Mouse (Mus musculus) kidney, embryonic 14.5 days (tissue): ENCODE data around the gene Wdr20. TPM values are rescaled to one million over a fixed set of nuclear protein-coding genes. Genes with fewer than 3 reads are reported as not detected.

ENCODE experiments used
- ATAC-seq: fragments of 200-750 bp; cut with Nextera tagmentation; 2 replicates; pipeline ENCODE4 v1.8.0; 2017; ENCODE audit warnings: moderate number of reproducible peaks, mild to moderate bottlenecking, moderate TSS enrichment, moderate library complexity; ENCODE audit not compliant: low FRiP score, low TSS enrichment
- H3K27ac ChIP-seq: fragments of 300-500 bp; sonication (generic); 2 replicates; pipeline ENCODE4 v1.5.1; 2014; ENCODE audit warnings: low read depth, mild to moderate bottlenecking, low read length, moderate library complexity, mixed read lengths
- H3K27me3 ChIP-seq: fragments of 300-500 bp; sonication (generic); 2 replicates; pipeline ENCODE4 v1.6.1; 2014; ENCODE audit warnings: mild to moderate bottlenecking, low read length; ENCODE audit not compliant: control insufficient read depth, insufficient read depth
- H3K36me3 ChIP-seq: fragments of 300-500 bp; sonication (generic); 2 replicates; pipeline ENCODE4 v1.6.1; 2014; ENCODE audit warnings: low read length, mixed read lengths; ENCODE audit not compliant: control insufficient read depth, insufficient read depth
- H3K4me1 ChIP-seq: fragments of 300-500 bp; sonication (generic); 2 replicates; pipeline ENCODE4 v1.6.1; 2014; ENCODE audit warnings: low read length, mixed read lengths; ENCODE audit not compliant: control insufficient read depth, insufficient read depth
- H3K4me2 ChIP-seq: fragments of 300-500 bp; sonication (generic); replicated peaks from 2 replicates; pipeline ENCODE4 v1.6.1; 2014; ENCODE audit warnings: low read depth, mild to moderate bottlenecking, low read length
- H3K4me3 ChIP-seq: fragments of 300-500 bp; sonication (generic); 2 replicates; pipeline ENCODE4 v1.5.1; 2014; ENCODE audit warnings: mild to moderate bottlenecking, low read length
- H3K9ac ChIP-seq: fragments of 300-500 bp; sonication (generic); 2 replicates; pipeline ENCODE4 v1.6.1; 2014; ENCODE audit warnings: low read depth, mild to moderate bottlenecking, low read length, moderate library complexity
- H3K9me3 ChIP-seq: fragments of 300-500 bp; sonication (generic); 2 replicates; pipeline ENCODE4 v1.6.1; 2016; ENCODE audit warnings: low read length; ENCODE audit not compliant: control insufficient read depth
- WGBS: fragments of 180-500 bp; shearing (Covaris S2); extraction: QIAGEN DNeasy Blood & Tissue Kit; methylation state at CpG from one replicate; pipeline ENCODE4 v1.1.7; 2014; 5-methylcytosine and 5-hydroxymethylcytosine counted together
- polyA plus RNA-seq: library from polyadenylated mRNA; unstranded; fragments of >200 nt; fragmentation: Nextera tagmentation; extraction: Ambion mirVana; gene quantifications from 2 replicates; pipeline ENCODE4 v1.2.1, GENCODE M21; 2014

Wdr20 gene
- polyA plus RNA-seq, 1 experiment from 2014 or later: 24.5 TPM

GRCm38 (mm10) chr12:110764531-110764930 is 26.8 kb downstream of the Wdr20 start:
- no peak overlapping the region for H3K4me2 ChIP-seq
- ATAC-seq: no peak
- no peaks in the 10 kb centered on the region for H3K27me3 ChIP-seq
- H3K4me1 ChIP-seq: no peaks in the 10 kb centered on the region
- no peak overlapping the region for H3K27ac ChIP-seq
- no peak overlapping the region for H3K4me3 ChIP-seq
- WGBS: 78% methylated on average over 5 of the region's 5 CpGs
- H3K9me3 ChIP-seq: no peaks in the 10 kb centered on the region
- no peak overlapping the region for H3K9ac ChIP-seq
- H3K36me3 ChIP-seq: no peaks in the 10 kb centered on the region

- no peak overlapping the region for H3K9ac ChIP-seq
- H3K4me2 ChIP-seq: no peak overlapping the region
- H3K27ac ChIP-seq: no peak overlapping the region
- no peaks in the 10 kb centered on the region for H3K9me3 ChIP-seq
- H3K36me3 ChIP-seq: no peaks in the 10 kb centered on the region
- no peaks in the 10 kb centered on the region for H3K27me3 ChIP-seq
- no peak overlapping the region for H3K4me3 ChIP-seq
- no peak for ATAC-seq
- no peaks in the 10 kb centered on the region for H3K4me1 ChIP-seq
These were observed 30.8 kb downstream of the Wdr20 start for GRCm38 (mm10) chr12:110768562-110768961.

- no peak overlapping the region for H3K4me2 ChIP-seq
These were observed 32.0 kb downstream of the Wdr20 start for GRCm38 (mm10) chr12:110769660-110770297.

GRCm38 (mm10) chr12:110770479-110771247 is 32.9 kb downstream of the Wdr20 start:
- no peak overlapping the region for H3K27ac ChIP-seq
- H3K9ac ChIP-seq: no peak overlapping the region
- peaks cover under 1% of the 10 kb centered on the region; the same call in 1 of the 2 replicates for H3K4me1 ChIP-seq
- WGBS: 93% methylated on average over 10 of the region's 10 CpGs
- no peak overlapping the region for H3K4me2 ChIP-seq
- H3K9me3 ChIP-seq: no peaks in the 10 kb centered on the region
- H3K27me3 ChIP-seq: no peaks in the 10 kb centered on the region
- H3K36me3 ChIP-seq: no peaks in the 10 kb centered on the region
- ATAC-seq: no peak
- H3K4me3 ChIP-seq: no peak overlapping the region

More at GRCm38 (mm10) chr12:110769660-110770297, 32.0 kb downstream of the Wdr20 start:
- no peak overlapping the region for H3K27ac ChIP-seq
- ATAC-seq: no peak
- no peaks in the 10 kb centered on the region for H3K36me3 ChIP-seq
- H3K9ac ChIP-seq: no peak overlapping the region
- H3K4me1 ChIP-seq: no peaks in the 10 kb centered on the region
- WGBS: 55% methylated on average over 6 of the region's 6 CpGs
- H3K27me3 ChIP-seq: no peaks in the 10 kb centered on the region
- no peaks in the 10 kb centered on the region for H3K9me3 ChIP-seq
- H3K4me3 ChIP-seq: no peak overlapping the region

- ATAC-seq: no peak
- H3K4me2 ChIP-seq: no peak overlapping the region
- no peak overlapping the region for H3K4me3 ChIP-seq
- WGBS: 94% methylated on average over 6 of the region's 6 CpGs
- H3K9me3 ChIP-seq: no peaks in the 10 kb centered on the region
- peaks cover 3% of the 10 kb centered on the region; the same call in 1 of the 2 replicates for H3K4me1 ChIP-seq
- H3K9ac ChIP-seq: no peak overlapping the region
- H3K27ac ChIP-seq: no peak overlapping the region
- no peaks in the 10 kb centered on the region for H3K27me3 ChIP-seq
- H3K36me3 ChIP-seq: no peaks in the 10 kb centered on the region
These were observed 34.2 kb downstream of the Wdr20 start for GRCm38 (mm10) chr12:110771961-110772360.

- H3K27me3 ChIP-seq: no peaks in the 10 kb centered on the region
- peaks cover 3% of the 10 kb centered on the region; the same call in 1 of the 2 replicates for H3K4me1 ChIP-seq
- ATAC-seq: peak; percentile 46; the same call in 1 of the 2 replicates
- no peak overlapping the region for H3K9ac ChIP-seq
- H3K4me3 ChIP-seq: no peak overlapping the region
- H3K9me3 ChIP-seq: no peaks in the 10 kb centered on the region
- H3K36me3 ChIP-seq: peaks cover 8% of the 10 kb centered on the region; the same call in 1 of the 2 replicates
- H3K4me2 ChIP-seq: no peak overlapping the region
- H3K27ac ChIP-seq: peak overlapping the region; percentile 20; the same call in 1 of the 2 replicates
- WGBS: 47% methylated on average over 5 of the region's 5 CpGs
These were observed 38.1 kb downstream of the Wdr20 start for GRCm38 (mm10) chr12:110775628-110776426.

GRCm38 (mm10) chr12:110777853-110778252 is 40.1 kb downstream of the Wdr20 start:
- H3K4me3 ChIP-seq: no peak overlapping the region
- H3K9ac ChIP-seq: no peak overlapping the region
- 89% methylated on average over 5 of the region's 5 CpGs for WGBS
- no peaks in the 10 kb centered on the region for H3K27me3 ChIP-seq
- H3K4me2 ChIP-seq: no peak overlapping the region
- H3K36me3 ChIP-seq: peaks cover 13% of the 10 kb centered on the region
- H3K9me3 ChIP-seq: no peaks in the 10 kb centered on the region
- H3K27ac ChIP-seq: no peak overlapping the region
- no peak for ATAC-seq
- H3K4me1 ChIP-seq: peaks cover 3% of the 10 kb centered on the region; the same call in 1 of the 2 replicates

GRCm38 (mm10) chr12:110779296-110779695 is 41.6 kb downstream of the Wdr20 start:
- Histone ChIP-seq H3K4me1 (peaks cover 3% of the 10 kb centered on the region; the same call in 1 of the 2 replicates), H3K9me3 (no peaks in the 10 kb centered on the region), H3K27me3 (no peaks in the 10 kb centered on the region), H3K4me3 (no peak overlapping the region), H3K36me3 (peaks cover 15% of the 10 kb centered on the region), H3K4me2 (no peak overlapping the region), H3K27ac (no peak overlapping the region), H3K9ac (no peak overlapping the region)
- no peak for ATAC-seq
- WGBS: 82% methylated on average over 7 of the region's 7 CpGs
